Mouse (Mus musculus) bone marrow, adult 2 months (tissue): Measurements from ENCODE around the gene Mosmo.
"Not testable (repeated sequence)": the region's sequence is repeated elsewhere in the genome, so short reads cannot be mapped to it uniquely, and the experiment has no call there.

Experiments
- CTCF ChIP-seq: fragments of 200-500 bp; IDR thresholded peaks from 2 replicates; pipeline ENCODE4 v1.5.1; 2011; ENCODE audit warnings: low read length, control low read depth; ENCODE audit not compliant: control insufficient read depth, insufficient read depth
- POLR2A ChIP-seq: fragments of 200-500 bp; IDR thresholded peaks from 2 replicates; pipeline ENCODE4 v1.6.1; 2011; ENCODE audit warnings: low read depth, mild to moderate bottlenecking, control low read depth, low read length, borderline replicate concordance; ENCODE audit not compliant: control insufficient read depth

GRCm38 (mm10) chr7:120713951-120714350 is 36.5 kb downstream of the Mosmo start:
- TF ChIP-seq POLR2A, CTCF: not testable (repeated sequence)
